Mouse (Mus musculus) gastrocnemius, adult 2 months (tissue): ENCODE data around the gene Ago3. TPM values are rescaled to one million over a fixed set of nuclear protein-coding genes. Genes with fewer than 3 reads are reported as not detected.
A peak's percentile ranks its signal among the peaks of the same experiment; 100 is the strongest.

Experiments
- DNase-seq: peaks from one replicate; pipeline ENCODE4 v3.0.0; 2022
- H3K27ac ChIP-seq: fragments of 200-600 bp; 2 replicates; pipeline ENCODE4 v1.8.1; 2022; ENCODE audit warnings: mild to moderate bottlenecking
- H3K4me3 ChIP-seq: fragments of 200-600 bp; 2 replicates; pipeline ENCODE4 v1.8.1; 2022; ENCODE audit warnings: mild to moderate bottlenecking, moderate library complexity
- CTCF ChIP-seq: fragments of 200-600 bp; IDR thresholded peaks from 2 replicates; pipeline ENCODE4 v1.8.1; 2022; ENCODE audit warnings: antibody characterized with exemption, mild to moderate bottlenecking, moderate library complexity
- intact Hi-C: fragments of 180-260 bp; cut with DNase I; formaldehyde crosslinking; loops from one replicate; pipeline ENCODE4 v1.15.1; 2025
- long read RNA-seq, 2 experiments: library from polyadenylated mRNA; stranded (forward); transcript quantifications; one replicate each; pipeline ENCODE4 v2.0.0; 2021
- total RNA-seq, 2 experiments: library from RNA; stranded (reverse); gene quantifications; 2 replicates each; pipeline ENCODE4 v1.2.3; 2021

Ago3 gene
- 10 to 100 TPM in 1 of 2 experiments, 1 to 10 TPM in 1; 7.6 to 11.6 TPM for total RNA-seq
- long read RNA-seq, experiment 1, full-length matches to known transcripts: 2 of 5 reads
- long read RNA-seq, experiment 1, partial matches to known transcripts: 2 of 5 reads
- long read RNA-seq, experiment 1, other reads (novel, unspliced or antisense): 1 of 5 reads
- long read RNA-seq, experiment 2, full-length matches to known transcripts: 1 of 5 reads
- long read RNA-seq, experiment 2, partial matches to known transcripts: 1 of 5 reads
- long read RNA-seq, experiment 2, other reads (novel, unspliced or antisense): 3 of 5 reads

DNA sequence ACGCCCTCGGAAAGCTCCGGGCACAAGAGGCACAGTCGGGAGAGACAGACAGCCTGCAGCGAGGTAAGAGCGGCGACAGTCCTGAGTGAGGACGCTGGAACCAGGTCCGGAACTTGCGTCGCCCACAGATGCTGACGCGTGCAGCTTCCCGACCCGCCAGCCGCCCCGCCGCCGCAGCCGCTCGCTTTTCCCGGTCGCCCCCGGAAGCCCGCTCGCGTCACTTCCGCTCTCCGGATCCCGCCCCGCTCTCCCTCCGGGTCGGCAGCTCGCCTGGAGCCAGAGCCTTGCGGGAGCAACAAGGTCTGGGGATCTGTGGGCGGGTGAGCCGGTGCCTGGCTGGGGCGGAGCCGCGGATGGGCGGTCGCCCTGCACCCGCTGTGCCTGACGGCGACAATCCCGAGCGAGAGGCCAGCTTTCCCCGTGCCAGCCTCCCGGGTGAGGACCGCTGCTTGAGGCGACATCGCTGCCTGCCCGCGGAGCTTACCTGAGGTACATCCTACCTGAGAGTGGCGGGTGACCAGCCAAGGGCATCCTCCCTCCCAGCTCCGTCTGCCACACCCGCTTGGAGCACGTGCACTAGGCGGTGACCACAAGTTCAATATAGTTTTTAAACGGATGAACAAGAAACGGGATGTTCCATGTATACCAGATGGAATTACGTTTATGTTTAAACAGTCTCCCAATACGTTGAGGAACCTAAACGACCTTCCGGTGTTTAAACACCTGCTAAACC is at the start of gene Ago3:
Gene Ago3 (minus strand): TSS at position 210 of the 733 bp plus-strand sequence.
- intact Hi-C loops: loop anchor here (2.0 kb wide), 1 partner anchor 39 kb away; the partner anchor contains the start of gene Ago1
- DNase-seq: peak; percentile 97

GRCm38 (mm10) chr4:126473031-126473430 is 43.7 kb upstream of the Ago3 start:
- intact Hi-C loops: no loop called here
- TF ChIP-seq CTCF: no peak
- no peak for DNase-seq
- Histone ChIP-seq H3K27ac (no peak overlapping the region), H3K4me3 (no peak overlapping the region)

More for the DNA sequence above, at the start of gene Ago3:
- H3K4me3 ChIP-seq: peak within 1 kb of the TSS; percentile 77
- peak within 1 kb of the TSS; percentile 97 for H3K27ac ChIP-seq
- no peak for TF ChIP-seq CTCF

GRCm38 (mm10) chr4:126469334-126469733 is 40.0 kb upstream of the Ago3 start:
- intact Hi-C loops: loop anchor here (2.0 kb wide), 1 partner anchor 39 kb away; no protein-coding TSS in a partner anchor
- Histone ChIP-seq H3K27ac (no peak overlapping the region), H3K4me3 (no peak overlapping the region)
- DNase-seq: no peak
- TF ChIP-seq CTCF: no peak

DNA sequence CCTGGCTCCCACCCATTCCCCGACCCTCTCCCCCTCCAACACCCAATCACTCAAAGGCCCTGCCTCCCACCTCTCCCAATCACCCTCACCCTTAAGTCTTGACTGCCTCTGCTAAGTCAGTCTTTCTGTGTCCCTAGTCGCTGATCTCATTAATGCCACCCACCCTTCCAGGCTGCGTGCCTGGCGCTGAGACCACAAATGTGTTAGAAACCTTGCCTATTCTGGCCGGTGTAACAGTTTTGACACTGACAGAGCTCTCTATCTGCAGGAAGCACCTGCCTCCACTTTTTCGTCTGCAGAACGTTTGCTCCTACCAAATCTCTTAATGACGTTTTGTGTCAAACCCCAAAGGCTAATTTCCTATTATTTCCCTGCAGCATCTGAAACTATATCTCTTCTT is 39.6 kb upstream of the Ago3 start:
- no peak for DNase-seq
- H3K27ac ChIP-seq: peak overlapping the region; percentile 87
- H3K4me3 ChIP-seq: peak overlapping the region; percentile 98
- TF ChIP-seq CTCF: no peak
- intact Hi-C loops: loop anchor here (2.0 kb wide), 1 partner anchor 38 kb away; no protein-coding TSS in a partner anchor

GRCm38 (mm10) chr4:126468285-126468901 is 39.0 kb upstream of the Ago3 start, which contains the start of gene Ago1:
Gene Ago1, minus strand, starts transcription at chr4:126468583.
- peak; percentile 100; the same call in 1 of the 2 replicates for TF ChIP-seq CTCF
- peak; percentile 97 for DNase-seq
- peak within 1 kb of the TSS; percentile 98 for H3K4me3 ChIP-seq
- intact Hi-C loops: loop anchor here (2.0 kb wide), 1 partner anchor 38 kb away; no protein-coding TSS in a partner anchor
- peak within 1 kb of the TSS; percentile 87 for H3K27ac ChIP-seq

GRCm38 (mm10) chr4:126467721-126468284 is 38.4 kb upstream of the Ago3 start:
- Histone ChIP-seq H3K27ac (peak overlapping the region; percentile 87), H3K4me3 (peak overlapping the region; percentile 98)
- peak; percentile 60 for DNase-seq
- no peak for TF ChIP-seq CTCF
- intact Hi-C loops: loop anchor here (2.0 kb wide), 1 partner anchor 37 kb away; no protein-coding TSS in a partner anchor

- DNase-seq: no peak
- TF ChIP-seq CTCF: no peak
- Histone ChIP-seq H3K4me3 (no peak overlapping the region), H3K27ac (no peak overlapping the region)
- intact Hi-C loops: no loop called here
These were observed 36.9 kb upstream of the Ago3 start for GRCm38 (mm10) chr4:126466251-126466750.

DNA sequence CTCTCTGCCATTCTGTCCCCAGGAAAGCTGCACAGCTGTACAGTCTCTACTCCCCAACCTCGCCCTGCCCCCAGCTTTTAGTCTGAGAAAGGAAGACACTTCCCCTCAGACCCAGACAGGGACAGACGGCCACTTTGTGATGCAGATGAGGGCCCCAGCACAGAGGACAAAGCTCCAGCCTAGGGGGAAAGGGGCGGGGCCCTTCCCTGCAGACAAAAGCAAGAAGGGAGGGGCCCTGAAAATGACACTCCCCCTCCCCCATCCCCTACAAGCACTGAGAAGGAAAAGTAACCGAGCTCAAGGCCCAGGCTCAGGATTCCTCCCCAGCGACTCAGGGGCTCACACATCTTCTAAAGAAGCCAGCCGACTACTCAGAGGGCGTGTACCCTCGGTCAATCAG is 36.5 kb upstream of the Ago3 start:
- Histone ChIP-seq H3K27ac (no peak overlapping the region), H3K4me3 (no peak overlapping the region)
- TF ChIP-seq CTCF: no peak
- DNase-seq: no peak
- intact Hi-C loops: no loop called here

- no peak for TF ChIP-seq CTCF
- intact Hi-C loops: no loop called here
- Histone ChIP-seq H3K4me3 (no peak overlapping the region), H3K27ac (no peak overlapping the region)
- DNase-seq: no peak
These were observed 35.5 kb upstream of the Ago3 start for GRCm38 (mm10) chr4:126464892-126465235.

DNA sequence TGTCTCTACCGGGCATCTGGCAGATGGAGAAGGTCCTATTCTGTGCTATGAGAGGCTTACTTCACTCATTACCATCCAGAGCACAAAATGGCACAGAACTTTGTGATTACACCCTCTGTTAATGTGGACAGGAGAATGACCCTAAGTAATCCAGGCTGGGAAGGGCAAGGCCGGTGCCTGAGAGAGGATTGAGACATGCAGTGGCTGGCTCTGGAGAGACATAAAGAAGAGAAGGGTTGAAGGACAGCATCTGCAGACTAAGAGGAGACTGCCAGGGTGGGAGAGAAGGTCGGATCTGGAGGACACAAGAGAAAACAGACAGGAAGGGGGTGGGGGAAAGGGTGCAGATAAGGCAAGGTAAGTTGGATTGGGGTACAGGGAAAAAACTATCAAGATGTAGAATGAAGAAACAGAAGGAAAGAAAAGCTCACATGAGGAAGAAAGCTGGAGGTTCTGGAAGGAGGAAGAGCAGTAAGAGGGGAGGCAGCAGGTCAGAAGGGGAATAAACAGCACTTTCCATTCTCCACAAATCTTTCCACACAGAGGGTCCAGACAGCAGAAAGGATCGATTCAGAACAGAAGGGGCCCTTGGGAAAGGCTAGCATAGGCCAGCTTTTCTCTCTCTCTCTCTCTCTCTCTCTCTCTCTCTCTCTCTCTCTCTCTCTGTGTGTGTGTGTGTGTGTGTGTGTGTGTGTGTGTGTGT is 35.0 kb upstream of the Ago3 start:
- no peak for TF ChIP-seq CTCF
- no peak overlapping the region for H3K27ac ChIP-seq
- DNase-seq: no peak
- intact Hi-C loops: no loop called here
- H3K4me3 ChIP-seq: no peak overlapping the region

DNA sequence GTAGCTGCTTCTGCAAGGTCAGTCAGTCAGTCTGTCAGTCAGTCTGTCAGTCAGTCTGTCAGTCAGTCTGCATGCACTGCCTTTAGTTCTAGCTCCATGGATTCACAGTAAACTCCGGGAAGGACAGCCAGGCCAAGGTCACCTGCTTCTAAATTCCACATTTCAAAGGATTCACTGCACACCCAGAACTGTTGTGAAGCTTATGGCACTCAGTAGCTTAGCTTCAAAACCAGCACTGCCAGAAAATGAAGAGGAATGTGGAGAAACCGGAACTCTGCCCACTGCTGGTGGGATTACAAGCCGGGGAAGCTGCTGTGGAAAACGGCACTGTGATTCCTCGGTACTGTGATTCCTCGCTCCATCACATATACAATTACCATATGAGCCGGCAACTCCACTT is 26.1 kb upstream of the Ago3 start:
- no peak overlapping the region for H3K4me3 ChIP-seq
- DNase-seq: no peak
- intact Hi-C loops: no loop called here
- no peak overlapping the region for H3K27ac ChIP-seq
- no peak for TF ChIP-seq CTCF
